Mouse (Mus musculus) small intestine, adult 2 months (tissue): ENCODE results near the gene Tas2r143. TPM values are rescaled to one million over a fixed set of nuclear protein-coding genes. Genes with fewer than 3 reads are reported as not detected.

Experiments
- H3K27ac ChIP-seq: fragments of 200-500 bp; 2 replicates; pipeline ENCODE4 v1.5.1; 2012; ENCODE audit warnings: low read depth, low read length, control low read depth, inconsistent platforms; ENCODE audit not compliant: insufficient read depth
- H3K27me3 ChIP-seq: fragments of 200-500 bp; 2 replicates; pipeline ENCODE4 v1.6.1; 2012; ENCODE audit warnings: mild to moderate bottlenecking, moderate library complexity, low read length, inconsistent platforms; ENCODE audit not compliant: control insufficient read depth, insufficient read depth
- H3K36me3 ChIP-seq: fragments of 200-500 bp; 2 replicates; pipeline ENCODE4 v1.6.1; 2012; ENCODE audit warnings: mild to moderate bottlenecking, low read length, control low read depth, inconsistent platforms; ENCODE audit not compliant: control insufficient read depth, insufficient read depth
- H3K4me1 ChIP-seq: fragments of 200-500 bp; 2 replicates; pipeline ENCODE4 v1.6.1; 2012; ENCODE audit warnings: low read length, inconsistent platforms, mixed read lengths; ENCODE audit not compliant: control insufficient read depth, insufficient read depth, insufficient read length
- H3K4me3 ChIP-seq: fragments of 200-500 bp; 2 replicates; pipeline ENCODE4 v1.5.1; 2012; ENCODE audit warnings: low read depth, mild to moderate bottlenecking, control low read depth, inconsistent platforms, low read length, moderate library complexity
- CTCF ChIP-seq: fragments of 200-500 bp; IDR thresholded peaks from 2 replicates; pipeline ENCODE4 v1.5.1; 2012; ENCODE audit warnings: low read depth, mild to moderate bottlenecking, control low read depth, inconsistent platforms, low read length, moderate library complexity, mixed read lengths; ENCODE audit not compliant: insufficient replicate concordance, insufficient read length; ENCODE audit errors: extremely low read depth
- POLR2A ChIP-seq: fragments of 200-500 bp; IDR thresholded peaks from 2 replicates; pipeline ENCODE4 v1.6.1; 2012; ENCODE audit warnings: low read depth, mild to moderate bottlenecking, control low read depth, inconsistent platforms, low read length, moderate library complexity
- WGBS: fragments of 180-500 bp; shearing (Covaris S2); methylation state at CpG from one replicate; pipeline ENCODE4 v1.1.7; 2018; 5-methylcytosine and 5-hydroxymethylcytosine counted together
- polyA plus RNA-seq: library from polyadenylated mRNA; depleted of rRNA; stranded (reverse); fragments of >200 nt; gene quantifications from 2 replicates; pipeline ENCODE4 v1.2.3, GENCODE M21; 2012

Tas2r143 gene
- polyA plus RNA-seq, 1 experiment: not detected

DNA sequence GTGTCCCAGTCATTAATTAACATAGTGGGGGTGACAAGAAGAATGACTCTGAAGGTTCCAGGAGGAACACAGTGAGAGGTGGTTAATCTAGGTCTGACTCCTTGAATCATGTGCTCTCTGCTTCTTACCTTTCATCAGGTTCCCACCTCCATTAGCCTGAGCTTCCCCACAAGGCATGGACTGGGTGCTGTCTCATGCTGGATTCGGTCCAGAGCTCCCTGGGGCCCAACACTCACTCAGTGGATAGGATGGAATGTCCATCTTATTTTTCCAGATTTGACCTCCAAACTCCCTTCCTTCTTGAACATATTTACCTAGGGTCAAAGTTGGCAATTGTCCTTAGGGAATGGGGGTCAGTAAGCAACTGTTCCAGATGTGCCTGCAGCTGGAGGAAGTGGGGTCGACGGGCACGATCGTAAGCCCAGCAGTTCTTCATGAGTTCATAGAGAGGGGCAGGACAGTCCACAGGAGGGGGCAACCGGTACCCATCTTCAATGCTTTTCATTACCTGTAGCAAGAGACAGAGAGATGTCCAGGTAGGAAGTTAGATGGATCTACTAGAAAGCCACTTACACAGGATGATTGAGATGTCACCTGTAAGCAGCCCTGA, 39.7 kb upstream of the Tas2r143 start:
- H3K27me3 ChIP-seq: no peaks in the 10 kb centered on the region
- TF ChIP-seq CTCF (no peak), POLR2A (no peak)
- H3K36me3 ChIP-seq: peaks cover 86% of the 10 kb centered on the region
- no peak overlapping the region for H3K4me3 ChIP-seq
- no peak overlapping the region for H3K27ac ChIP-seq
- peaks cover 18% of the 10 kb centered on the region for H3K4me1 ChIP-seq
- 85% methylated on average over 6 of the region's 6 CpGs for WGBS

DNA sequence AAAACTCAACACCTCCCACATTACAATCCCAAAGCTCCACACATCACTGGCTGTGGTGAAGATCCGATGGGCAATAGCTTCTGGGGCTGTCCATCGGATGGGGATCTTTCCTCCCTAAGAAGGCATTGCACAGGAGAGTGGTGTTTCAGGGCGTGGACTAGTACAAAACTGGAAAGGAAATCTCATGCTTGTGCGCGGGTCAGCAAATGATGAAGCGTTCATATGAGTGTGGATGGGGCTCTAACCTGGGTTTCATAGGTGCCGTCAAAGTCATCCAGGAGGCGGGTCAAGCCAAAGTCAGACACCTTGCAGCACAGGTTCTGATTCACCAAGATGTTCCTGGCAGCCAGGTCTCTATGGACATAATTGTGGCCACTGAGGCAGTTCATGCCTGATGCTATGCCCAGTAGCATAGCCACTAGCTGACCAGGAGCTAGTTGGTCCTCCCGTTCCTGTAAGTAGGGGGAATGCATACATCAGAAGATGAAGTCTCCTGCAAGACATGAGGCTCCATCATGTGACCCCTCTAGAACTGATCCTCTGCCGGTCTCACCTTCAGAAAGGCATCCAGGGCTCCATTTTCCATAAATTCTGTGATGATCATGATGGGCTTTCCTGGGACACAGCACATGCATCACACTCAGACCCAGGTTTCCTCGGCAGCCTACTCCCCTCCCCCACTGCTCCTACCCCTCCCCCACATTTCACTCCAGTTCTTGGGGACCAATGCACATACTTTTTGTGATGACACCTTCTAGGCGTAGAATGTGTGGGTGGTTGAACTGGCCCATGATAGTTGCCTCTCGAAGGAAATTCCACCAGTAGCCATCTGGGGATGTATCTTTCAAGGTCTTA, 38.8 kb upstream of the Tas2r143 start:
- 92% methylated on average over 13 of the region's 13 CpGs for WGBS
- no peaks in the 10 kb centered on the region for H3K27me3 ChIP-seq
- peaks cover 12% of the 10 kb centered on the region for H3K4me1 ChIP-seq
- TF ChIP-seq POLR2A: no peak
- TF ChIP-seq CTCF: no peak
- no peak overlapping the region for H3K27ac ChIP-seq
- H3K4me3 ChIP-seq: no peak overlapping the region
- H3K36me3 ChIP-seq: peaks cover 83% of the 10 kb centered on the region

DNA sequence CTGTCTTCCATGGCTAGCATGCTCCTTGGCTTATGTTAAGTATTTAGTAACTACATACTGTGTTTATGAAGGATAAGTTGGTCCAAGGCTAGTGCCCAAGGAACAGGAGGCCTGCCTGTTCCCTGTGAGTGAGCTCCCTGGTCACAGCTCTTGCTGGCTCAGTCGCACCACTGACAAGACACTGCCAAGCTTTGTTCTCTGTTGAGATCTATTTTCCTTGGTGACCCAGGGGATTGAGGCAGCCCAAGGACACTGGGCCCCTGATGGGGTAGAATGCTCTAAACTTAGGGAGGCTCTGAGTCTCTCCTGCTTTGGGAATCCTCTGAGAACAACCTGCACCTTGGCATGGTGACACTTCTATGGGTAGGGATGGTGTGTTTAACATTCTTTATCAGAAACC, 38.0 kb upstream of the Tas2r143 start:
- Histone ChIP-seq H3K4me1 (peaks cover 7% of the 10 kb centered on the region; the same call in 1 of the 2 replicates), H3K4me3 (no peak overlapping the region), H3K27me3 (no peaks in the 10 kb centered on the region), H3K27ac (no peak overlapping the region), H3K36me3 (peaks cover 80% of the 10 kb centered on the region)
- 83% methylated on average over 1 of the region's 1 CpGs for WGBS
- TF ChIP-seq POLR2A (no peak), CTCF (no peak)

DNA sequence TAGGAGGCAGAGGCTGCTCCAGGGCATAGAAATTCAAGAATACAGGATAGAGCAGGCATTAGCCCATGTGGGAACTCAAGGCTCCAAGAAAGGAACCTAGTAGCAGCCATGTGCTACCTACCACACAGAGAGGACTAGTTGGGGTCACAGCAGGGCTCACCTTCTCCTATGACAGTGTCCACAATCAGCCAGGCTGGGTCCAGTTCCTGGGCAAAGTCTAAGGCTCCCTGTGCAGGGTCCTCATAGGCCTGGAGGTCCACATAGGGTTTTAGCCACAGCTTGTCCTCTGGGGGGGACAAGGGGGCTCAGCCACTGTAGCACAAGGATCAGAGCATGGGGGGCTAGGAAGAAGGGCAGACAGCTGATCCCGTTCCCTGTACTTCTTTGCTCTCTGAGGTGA, 37.5 kb upstream of the Tas2r143 start:
- TF ChIP-seq CTCF (no peak), POLR2A (no peak)
- Histone ChIP-seq H3K27me3 (no peaks in the 10 kb centered on the region), H3K36me3 (peaks cover 81% of the 10 kb centered on the region), H3K4me1 (peaks cover 3% of the 10 kb centered on the region), H3K4me3 (no peak overlapping the region), H3K27ac (no peak overlapping the region)
- WGBS: 97% methylated on average over 1 of the region's 1 CpGs

DNA sequence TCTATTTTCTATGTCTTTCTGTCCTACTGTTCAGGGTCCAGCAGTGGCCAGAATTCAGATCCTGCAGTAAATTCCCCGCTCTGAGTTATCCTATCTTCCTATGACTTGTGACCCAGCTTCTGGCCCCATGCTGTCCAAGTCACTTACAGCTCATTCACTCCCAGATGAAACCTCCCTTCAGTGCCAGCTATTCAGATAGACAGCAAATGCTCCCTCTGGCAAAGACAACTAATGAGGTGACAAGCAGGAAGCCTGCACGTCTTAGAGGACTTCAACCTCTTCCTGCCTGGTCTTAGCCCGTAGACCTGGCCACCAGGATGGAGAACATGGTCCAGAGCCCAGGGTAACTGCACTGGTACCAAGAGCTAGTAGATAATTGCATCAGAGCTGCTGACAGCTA, 37.1 kb upstream of the Tas2r143 start:
- Histone ChIP-seq H3K27me3 (no peaks in the 10 kb centered on the region), H3K36me3 (peaks cover 80% of the 10 kb centered on the region), H3K27ac (no peak overlapping the region), H3K4me3 (no peak overlapping the region), H3K4me1 (peaks cover 6% of the 10 kb centered on the region)
- TF ChIP-seq POLR2A (no peak), CTCF (no peak)
- 57% methylated on average over 3 of the region's 3 CpGs for WGBS

DNA sequence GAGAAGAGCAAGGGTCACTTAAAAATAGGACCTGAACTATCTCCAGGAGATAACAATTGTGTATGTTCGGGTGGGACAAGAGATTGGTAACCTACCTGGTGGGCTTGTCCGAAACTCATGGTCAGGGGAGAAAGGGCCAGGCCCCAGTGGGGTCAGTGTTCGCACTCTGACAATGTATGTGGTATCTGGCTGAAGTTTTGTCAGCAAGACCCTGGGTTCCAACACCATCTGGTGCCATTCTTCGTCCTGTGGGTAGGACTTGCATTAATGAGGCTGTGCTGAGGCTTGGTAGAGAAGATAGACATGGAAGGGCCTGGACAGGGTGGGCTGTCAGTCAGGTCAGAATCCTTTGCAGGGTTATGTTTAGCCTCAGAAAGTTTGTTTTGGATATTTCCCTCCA, 36.0 kb upstream of the Tas2r143 start:
- no peak overlapping the region for H3K27ac ChIP-seq
- peaks cover 5% of the 10 kb centered on the region for H3K4me1 ChIP-seq
- H3K4me3 ChIP-seq: no peak overlapping the region
- WGBS: 84% methylated on average over 4 of the region's 4 CpGs
- H3K36me3 ChIP-seq: peaks cover 70% of the 10 kb centered on the region
- no peak for TF ChIP-seq POLR2A
- no peak for TF ChIP-seq CTCF
- H3K27me3 ChIP-seq: no peaks in the 10 kb centered on the region

DNA sequence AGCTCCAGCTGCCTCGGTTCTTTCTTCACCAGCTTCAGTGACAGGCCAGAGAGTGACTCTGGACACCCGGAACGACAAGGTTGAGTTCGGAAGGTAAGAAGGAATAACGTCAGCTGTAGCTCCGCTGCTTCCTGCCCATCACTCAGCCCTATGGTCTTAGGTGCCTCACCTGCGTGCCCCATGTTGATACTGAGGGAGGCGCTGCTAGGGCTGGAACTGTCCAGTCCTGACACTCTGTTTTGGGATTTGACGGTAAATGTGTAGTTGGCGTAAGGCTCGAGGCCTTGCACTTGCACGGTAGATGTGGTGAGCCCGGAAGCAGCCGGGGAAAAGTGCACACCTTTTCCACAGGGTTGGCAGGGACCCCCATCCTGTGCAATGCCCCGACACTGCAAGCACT, 35.4 kb upstream of the Tas2r143 start:
- Histone ChIP-seq H3K27ac (no peak overlapping the region), H3K27me3 (no peaks in the 10 kb centered on the region), H3K4me3 (no peak overlapping the region), H3K4me1 (peaks cover 3% of the 10 kb centered on the region), H3K36me3 (peaks cover 64% of the 10 kb centered on the region)
- 92% methylated on average over 15 of the region's 15 CpGs for WGBS
- TF ChIP-seq CTCF (no peak), POLR2A (no peak)

DNA sequence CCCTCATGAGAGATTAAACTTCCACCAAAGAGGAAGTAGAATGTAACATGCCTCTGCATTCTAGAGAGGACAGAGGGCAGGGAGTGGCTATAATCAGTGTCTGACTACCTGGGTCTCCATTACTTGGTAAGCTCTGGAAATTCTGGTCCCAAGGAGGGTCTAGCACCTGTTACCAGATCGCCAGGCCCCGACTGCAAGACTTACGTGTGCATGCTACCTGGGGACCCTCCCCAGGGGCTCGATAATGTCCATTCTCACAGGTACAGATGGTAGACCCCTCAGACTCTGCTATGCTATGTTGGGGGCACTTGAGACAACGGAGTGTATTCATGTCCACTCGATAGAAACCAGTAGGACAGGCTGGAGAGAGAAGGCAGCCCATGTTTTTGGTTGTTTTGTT, 34.8 kb upstream of the Tas2r143 start:
- H3K36me3 ChIP-seq: peaks cover 59% of the 10 kb centered on the region
- peaks cover 3% of the 10 kb centered on the region for H3K4me1 ChIP-seq
- 87% methylated on average over 6 of the region's 6 CpGs for WGBS
- H3K4me3 ChIP-seq: no peak overlapping the region
- no peak overlapping the region for H3K27ac ChIP-seq
- TF ChIP-seq POLR2A (no peak), CTCF (no peak)
- H3K27me3 ChIP-seq: no peaks in the 10 kb centered on the region
